Mouse (Mus musculus) frontal cortex, postnatal 25 days (tissue): ENCODE results near the gene Itpr2.

Experiments used
- DNase-seq, 2 experiments: peaks; one replicate each; pipeline ENCODE4 v3.0.0; 2022; ENCODE audit warnings: low spot score in 2 of 2

Gene Itpr2

DNA sequence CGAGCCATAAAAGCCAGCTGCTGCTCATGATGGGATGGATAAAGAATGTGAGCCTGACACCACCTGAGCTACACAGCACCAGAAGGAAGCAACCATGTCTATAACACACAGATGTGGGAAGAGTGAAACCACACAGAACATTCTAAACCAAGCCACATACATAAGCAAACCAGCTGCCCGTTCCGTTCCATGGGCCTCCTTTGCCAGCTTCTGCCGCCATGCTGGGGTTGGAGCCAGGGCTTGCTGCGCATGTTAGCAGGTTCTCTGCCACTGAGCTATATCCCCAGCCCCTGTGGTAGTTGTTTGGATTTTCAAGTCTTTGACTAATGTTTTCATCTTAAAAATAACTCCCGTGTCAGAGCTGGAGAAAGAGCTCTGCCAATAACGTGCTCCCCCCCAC lies 87.9 kb downstream of the Itpr2 start:
- no peak for DNase-seq

DNA sequence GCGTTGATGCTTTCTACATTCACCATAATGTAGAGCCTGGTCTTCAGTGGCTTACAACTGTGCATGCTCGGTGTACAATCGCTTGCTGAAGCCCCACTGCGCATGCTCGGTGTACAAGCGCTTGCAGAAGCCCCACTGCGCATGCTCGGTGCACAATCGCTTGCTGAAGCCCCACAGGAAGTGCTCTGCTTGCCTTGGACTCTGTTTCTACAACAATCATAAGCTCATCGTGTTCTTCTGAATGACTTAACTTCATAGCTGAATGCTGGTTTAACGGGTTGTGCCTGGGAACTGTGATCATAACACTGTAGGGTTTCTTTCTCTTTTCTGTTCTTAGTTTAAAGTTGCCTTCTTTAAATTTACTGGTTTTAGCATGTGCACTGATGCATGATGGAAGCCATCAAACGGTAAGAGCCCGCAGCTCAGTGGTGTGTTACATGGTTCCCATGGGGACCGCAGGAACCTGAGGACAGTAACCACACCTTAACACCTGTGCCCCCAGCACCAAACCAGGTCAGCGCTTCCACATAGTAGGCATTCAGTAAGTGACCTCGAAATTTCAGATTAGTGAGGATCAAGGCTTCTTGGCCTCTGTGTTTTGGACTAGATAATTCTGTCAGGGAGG lies 90.5 kb downstream of the Itpr2 start:
- no peak for DNase-seq

DNA sequence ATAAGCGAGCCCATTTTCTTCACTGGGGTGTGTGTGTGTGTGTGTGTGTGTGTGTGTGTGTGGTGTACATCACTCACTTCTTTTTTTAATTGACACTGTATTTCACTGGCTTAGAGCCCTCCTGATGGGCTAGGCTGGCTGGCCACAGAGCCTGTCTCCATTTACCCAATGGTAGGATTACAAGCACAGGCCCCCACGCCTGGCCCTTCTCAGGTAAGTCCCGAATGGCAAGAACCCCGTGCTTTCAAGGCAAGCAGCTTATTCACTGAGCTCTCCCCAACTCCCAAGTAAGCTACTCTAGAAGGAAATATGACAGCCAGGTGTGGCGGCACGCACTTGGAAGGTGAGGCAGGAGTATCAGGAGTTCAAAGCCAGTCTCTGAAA lies 91.6 kb downstream of the Itpr2 start:
- DNase-seq = no peak

DNA sequence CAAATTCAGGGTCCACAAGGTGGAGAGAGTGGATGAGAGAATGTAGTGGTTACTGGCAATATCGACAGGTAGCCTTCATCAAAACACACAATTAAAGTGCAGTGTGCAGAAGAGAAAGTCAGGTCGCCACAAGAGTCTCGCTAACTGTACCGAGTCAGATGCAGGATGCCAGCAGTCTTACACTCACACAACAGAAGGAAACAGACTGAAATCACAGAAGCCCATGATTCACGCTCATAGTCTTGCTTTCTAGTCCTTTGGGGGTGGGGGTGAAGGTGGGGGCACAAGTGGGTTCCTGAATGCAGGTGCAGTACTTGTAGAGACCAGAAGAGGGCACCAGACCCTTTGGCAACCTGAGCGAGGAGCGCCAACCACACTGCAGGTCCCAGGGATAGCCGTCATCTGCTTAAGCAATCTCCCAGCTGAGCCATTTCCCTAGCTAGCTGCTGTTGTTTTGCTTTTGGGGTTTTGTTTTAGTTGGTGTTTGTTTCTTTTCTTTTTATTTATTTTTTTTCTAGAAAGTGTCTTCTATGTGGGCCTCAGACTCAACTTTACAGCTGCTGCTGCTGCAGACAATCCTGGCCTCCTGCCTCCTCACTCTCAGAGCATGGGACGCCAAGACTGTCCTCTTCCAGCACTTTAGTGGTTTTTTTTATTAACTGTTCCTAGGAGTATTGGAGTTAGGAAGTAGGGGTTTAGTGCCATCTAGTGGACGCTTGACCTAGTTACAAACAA lies 92.2 kb downstream of the Itpr2 start:
- peak; percentile 62 to 72 for DNase-seq

DNA sequence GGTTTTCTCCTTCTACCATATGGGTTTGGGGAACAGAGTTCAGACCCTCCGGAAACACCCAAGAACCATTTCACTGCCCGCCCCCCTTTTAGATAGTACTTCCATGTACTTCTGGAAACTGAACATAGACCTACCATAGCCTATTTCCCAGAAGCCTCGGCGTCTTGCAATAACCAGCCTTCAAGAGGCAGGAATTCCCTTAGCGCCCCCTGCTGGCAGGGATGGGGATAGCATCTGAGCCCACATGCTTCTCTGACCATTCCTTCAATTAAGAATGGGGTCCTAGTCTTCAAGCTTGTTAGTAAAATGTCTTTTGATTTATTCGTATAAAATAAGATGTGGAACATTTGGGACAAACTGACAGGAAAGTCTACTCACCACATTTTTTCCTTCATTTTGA lies 96.6 kb downstream of the Itpr2 start:
- peak in 1 of 2 experiments; percentile 18 for DNase-seq

DNA sequence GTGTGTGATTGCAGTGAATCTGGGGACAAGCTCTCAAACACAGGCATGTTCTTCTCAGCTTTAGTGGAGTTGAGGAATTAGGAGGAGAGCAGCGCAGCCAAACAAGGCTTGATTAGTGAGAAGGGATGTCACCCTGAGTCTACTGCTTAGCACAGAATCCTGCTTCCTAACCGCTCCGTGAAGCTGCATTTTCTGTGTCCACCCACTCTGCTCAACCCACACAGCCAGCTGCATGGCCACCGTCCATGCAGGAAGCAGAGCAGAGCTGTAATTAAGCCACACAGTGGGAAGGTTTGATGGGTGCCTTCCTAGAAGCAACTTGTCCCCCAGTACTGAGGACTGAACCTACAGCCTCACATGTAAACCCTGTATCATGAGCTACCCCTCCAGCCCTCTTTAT lies 97.1 kb downstream of the Itpr2 start:
- peak in 1 of 2 experiments; percentile 33 for DNase-seq

DNA sequence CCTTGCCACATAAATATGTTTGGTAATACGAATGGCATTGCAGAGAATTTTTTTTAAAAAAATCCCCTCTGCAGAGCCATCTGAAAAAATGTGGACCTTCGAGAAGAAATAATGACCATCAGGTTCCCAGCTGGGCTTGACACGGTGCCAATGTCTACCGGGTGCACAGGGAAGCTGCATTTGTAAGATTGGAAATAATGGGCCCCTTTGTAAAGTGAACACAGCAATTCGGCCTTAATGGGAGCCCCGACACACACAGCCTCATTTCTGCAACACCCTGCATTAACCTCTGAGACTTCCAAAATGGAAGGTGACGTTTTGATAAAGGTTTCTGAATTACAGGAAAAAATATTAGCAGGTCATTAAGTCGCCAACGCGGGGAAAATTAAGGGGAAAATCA lies 97.9 kb downstream of the Itpr2 start:
- no peak for DNase-seq

DNA sequence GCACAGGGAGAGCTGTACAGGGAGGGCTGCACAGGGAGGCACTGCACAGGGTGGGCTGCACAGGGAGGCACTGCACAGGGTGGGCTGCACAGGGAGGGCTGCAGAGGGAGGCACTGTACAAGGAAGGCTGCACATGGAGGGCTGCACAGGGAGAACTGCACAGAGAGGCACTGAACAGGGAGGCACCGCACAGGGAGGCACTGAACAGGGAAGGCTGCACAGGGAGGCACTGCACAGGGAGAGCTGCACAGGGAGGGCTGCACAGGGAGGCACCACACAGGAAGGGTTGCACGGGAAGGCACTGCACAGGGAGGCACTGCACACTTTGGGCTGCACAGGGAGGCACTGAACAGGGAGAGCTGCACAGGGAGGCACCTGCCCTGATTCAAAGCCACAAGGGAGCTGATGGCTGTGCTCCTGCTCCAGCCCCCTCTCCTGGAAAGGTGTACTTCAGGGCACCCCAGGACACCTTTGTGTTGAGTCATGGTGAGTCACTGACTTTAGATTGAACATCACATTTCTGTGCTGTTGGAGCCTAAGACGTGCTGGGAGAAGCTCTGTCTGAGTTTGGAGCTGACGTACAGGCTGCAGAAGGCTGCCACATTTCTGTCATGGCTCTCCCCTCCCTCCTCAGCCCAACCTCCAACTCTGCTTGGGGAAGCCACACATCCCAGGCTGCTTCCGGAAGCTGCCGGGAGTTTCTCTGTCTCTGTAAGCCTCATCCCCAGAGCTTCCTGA lies 98.9 kb downstream of the Itpr2 start:
- peak in 1 of 2 experiments; percentile 15 for DNase-seq

DNA sequence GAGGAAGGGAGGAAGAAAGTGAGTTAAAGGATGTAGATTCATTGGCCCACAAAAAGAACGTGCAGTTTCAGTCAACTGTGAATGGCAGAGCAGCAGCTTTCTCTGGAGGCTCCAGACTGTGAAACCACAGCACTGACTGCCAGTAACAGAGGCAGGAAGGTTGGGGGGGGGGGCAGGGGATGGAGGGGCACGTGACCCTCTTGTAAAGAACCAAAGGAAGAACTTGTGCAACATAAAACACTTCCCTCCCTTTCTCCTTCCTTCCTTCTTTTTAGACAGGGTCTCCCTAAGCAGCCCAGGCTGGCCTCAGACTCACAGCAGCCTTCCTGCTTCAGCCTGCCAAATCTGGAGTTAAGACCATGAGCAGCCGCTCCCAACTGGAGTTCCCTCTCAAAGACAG lies 104.2 kb downstream of the Itpr2 start:
- DNase-seq = no peak

DNA sequence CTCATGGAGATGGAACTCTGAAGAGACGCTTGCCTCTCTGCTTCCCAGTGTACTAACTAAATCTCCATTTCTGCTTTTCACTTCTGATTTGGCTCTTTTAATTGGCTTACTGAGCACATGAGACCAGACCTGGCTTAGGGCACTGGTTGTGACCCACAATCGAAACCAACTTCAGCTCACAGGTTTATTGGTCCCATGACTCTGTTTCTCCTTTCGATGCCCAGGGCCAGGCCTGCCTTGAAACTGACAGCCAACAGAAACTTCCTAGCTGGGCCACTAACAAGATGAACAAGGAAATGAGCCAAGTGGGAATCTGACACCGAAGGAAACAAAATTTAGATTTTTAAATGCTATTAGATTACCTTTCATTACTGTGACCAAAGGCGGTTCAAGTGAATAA lies 105.8 kb downstream of the Itpr2 start:
- DNase-seq = no peak

DNA sequence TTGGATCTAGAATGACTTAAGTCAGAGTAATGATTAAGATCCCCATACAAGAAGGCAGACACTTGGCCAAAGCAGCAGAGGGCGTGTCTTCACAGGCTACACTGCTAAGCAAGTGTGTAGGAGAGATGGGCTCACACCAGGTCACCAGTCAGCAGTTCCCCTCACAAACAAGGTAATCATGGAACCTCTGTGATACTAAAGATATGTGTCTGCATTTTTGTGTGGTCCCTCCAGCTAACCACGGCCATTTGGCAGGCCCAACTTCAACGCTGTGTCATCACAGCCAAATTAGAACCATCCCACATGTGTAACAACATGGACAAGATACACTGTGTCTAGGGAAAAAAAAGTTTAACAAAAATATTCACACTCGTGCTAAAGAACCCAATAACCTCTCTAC lies 106.4 kb downstream of the Itpr2 start:
- DNase-seq = no peak

DNA sequence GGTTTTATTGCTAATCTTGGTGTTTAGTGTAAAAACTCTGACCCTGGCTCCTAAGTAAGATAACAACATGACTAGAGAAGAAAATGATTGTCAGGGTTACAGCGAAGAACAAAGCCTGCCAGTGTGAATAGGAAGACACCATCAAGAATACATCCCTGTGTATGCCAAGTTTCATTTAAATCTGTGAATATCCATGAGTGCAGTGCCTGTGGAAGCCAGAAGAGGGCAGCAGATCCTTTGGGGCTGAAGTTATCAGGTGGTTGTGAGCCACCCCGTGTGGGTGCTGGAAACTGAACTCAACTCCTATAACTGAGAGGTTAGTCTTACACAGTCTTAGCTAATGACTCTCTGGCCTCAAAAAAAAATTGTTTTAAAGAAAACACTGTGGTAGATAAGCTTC lies 109.8 kb downstream of the Itpr2 start:
- DNase-seq = no peak

DNA sequence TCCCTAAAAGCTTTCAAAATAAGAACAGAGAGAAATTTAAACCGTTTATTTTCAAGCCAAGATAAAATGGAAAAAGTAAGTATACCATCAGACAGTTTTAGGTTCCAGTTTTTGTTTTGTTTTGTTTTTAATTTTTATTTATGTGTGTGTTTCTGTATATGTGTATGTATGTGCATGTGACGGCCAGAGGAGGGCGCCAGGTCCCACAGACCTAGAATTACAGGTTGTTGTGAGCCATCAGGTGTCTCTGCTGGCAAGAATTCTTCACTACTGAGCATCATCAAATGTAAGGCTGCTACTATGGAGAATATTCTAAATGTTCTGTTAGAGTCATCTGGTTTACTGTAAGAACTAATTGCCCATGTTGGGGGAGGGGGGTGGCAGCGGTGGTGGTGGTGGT lies 111.9 kb downstream of the Itpr2 start:
- no peak for DNase-seq

DNA sequence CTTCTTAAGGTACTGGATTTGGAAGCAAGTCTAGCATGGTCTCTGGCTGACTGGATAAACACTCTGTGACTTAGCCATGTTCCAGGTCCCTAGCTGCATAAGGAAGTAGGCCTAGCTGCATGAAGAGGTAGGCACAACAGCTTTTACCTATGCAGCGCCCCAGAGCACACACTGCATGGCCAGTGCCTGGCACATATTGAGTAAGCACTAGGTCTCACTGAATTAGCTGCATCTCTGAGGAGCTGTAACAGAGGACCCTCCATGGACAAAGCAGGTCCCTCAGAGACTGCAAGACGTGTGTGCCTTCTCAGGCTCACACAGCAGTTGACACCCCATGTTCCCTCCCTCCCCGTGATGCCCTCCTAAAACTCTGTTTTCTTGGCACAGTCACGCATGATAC lies 114.0 kb downstream of the Itpr2 start:
- no peak for DNase-seq

DNA sequence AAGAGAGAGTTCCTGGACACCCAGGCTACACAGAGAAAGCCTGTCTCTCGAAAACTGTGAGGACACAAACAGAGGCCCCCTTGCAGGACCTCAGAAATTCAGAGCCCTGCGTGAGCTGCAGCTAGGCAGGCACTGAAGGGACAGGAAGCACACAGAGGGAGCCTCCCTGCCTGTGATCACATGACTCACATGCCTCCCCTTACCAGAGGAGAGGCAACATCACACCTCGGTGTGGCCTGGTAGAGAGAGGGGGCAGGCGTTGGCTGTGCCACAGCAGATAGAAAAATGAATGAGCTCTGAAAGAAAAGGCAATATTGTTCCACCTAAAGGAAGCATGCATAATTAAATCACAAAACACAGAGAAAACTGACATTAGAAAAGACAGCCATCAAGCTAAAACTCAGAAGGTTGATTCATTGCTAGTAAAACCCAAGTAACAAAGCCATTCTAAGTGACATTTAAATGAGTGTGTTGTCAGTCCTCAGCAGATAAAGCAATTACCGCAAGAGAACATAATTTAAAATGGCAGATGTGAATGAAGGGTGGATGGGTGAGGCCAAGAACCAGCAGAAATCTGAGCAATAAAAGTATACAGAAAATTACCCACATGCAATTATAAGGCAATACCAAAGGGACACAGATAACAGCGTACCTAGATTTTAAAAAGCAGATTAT lies 114.8 kb downstream of the Itpr2 start:
- no peak for DNase-seq

DNA sequence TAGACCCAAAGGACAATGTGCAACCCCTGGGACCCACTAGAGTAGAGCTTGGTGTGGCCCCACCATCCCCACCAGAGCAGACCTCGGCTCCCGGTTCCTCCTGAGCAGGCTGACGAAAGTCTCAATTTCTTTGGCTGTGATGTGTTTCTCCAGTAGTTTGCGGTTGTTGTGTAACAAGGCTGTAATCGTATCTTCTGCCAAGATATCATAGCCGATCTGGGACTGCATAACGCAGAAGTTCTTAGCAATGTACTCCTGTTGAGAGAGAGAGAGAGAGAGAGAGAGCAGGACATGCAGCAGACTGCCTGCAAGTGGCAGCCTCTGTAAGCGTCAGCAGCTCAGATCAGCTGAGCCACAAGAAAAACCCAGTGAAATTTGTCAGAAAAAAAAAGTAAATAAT lies 122.8 kb downstream of the Itpr2 start:
- DNase-seq = no peak

DNA sequence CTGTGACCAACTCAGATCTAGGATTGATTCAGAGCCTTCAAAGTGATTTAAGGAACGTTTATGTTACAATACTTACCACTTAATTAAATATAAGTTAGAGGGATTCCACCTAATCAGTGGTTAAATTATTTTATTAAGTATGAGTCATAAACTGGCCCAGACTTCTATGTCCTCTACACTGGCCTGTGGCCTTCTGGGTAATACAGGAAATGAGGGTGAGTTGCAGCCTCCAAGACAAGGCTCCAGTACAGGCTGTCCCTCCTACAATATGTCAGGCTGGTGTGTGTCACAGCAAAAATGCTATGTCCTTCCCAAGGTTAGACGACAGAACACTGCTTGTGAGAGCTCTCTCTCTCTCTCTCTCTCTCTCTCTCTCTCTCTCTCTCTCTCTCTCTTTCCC lies 130.5 kb downstream of the Itpr2 start:
- no peak for DNase-seq

DNA sequence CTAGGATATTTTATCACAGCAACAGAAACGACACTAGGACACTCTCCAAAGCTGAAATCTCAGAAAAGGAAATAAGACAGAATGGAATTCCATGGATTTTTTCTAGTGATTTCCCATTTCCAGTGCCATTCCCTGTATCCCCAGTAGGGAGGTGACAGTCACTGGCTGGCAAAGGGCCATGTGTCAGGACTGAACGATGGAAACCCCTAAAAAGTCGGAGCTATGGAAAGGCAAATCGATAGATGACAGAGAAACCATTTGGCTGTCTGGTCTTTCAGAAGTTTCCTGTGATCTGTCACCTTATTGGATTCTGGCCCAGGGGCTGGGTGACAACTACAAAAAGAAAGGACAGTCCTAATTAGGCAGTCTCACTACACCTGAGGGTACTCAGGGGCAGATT lies 135.8 kb downstream of the Itpr2 start:
- DNase-seq = no peak

DNA sequence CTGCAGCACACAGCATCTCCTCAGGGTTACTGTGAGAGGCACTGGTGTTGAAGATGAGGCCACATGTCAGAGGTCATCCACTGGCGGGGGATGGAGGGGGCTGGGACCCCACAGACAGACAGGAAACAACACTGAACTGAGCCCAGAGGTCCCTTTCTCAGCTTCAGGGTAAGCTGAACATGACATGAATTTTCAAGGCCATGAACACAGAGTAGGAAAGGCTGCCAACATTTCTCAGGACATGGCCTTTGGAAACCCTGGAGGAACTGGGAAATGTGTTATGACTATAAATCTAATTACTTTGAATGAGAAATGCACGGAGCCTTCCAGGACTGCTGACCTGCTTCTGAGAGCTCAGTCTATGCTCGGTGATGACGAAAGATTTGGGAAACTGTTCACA lies 144.1 kb downstream of the Itpr2 start:
- DNase-seq = no peak

DNA sequence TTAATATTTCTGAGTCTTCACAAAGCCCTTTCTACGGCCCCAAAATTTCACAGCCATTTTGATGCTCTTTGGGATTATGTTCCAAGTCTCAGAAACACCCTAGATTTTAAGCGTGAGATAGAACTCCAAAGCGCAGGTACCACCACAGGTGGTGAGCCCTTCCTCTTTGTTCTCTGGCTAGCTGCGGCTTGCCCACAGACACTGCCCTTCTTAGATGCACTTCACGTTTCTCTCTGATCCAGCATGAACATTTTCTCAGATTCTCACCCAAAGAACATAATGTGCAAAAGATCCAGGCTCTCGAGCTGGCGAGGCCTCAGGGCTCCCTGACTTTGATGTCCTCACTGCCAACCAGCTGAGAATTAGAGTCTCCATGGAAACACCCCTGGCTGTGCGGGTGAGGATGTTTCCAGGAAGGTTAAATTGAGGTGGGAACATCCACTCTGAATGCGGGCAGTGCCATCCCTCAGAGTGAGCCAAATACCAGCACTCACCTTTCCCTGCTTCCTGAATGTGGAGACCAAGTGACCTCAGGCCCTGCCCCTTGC lies 149.7 kb downstream of the Itpr2 start:
- DNase-seq = no peak

DNA sequence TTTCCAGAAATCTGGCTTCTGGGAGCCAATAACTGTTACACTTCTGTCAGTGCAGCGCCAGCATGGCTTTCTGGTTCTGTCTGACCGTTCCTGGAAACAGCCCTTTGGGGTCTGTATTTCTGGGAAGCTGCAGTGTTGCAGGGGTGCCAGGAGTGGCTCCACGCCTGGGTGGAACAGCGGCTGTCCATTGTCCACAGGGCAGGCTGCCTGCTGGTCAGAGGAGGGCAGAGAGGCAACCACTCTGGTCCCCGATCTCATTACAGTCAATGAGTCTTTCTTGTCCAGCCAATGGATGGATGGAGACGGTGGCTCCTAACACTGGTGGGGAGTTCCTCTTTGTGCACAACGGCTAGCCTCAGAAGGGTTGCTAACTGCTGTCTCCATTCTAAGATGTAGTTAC lies 150.2 kb downstream of the Itpr2 start:
- no peak for DNase-seq

DNA sequence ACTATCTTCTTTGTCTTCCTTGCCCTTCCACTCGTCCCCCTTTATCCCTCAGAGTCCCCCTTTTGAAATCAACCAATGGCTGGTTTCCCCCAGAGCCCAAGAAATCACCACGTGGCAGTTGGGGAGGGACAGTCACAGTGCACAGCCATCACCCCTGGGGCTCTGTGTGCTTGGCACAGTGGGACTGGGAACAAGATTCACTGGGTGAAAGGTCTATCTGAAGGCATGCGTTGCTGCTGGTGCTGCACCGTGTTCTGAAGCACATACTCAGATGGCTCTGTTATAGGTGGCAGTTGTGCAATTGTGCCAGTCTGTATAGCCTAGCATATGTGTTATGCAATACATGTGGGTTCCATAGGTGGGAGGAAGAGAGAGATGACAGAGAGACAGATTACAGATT lies 154.5 kb downstream of the Itpr2 start:
- DNase-seq = no peak
